Mouse (Mus musculus) neural tube, embryonic 14.5 days (tissue): ENCODE measurements around the gene Gm28047. TPM values are rescaled to one million over a fixed set of nuclear protein-coding genes. Genes with fewer than 3 reads are reported as not detected.
"Not testable (repeated sequence)": the region's sequence is repeated elsewhere in the genome, so short reads cannot be mapped to it uniquely, and the experiment has no call there.

ENCODE experiments used
- ATAC-seq: fragments of 200-750 bp; cut with Nextera tagmentation; 2 replicates; pipeline ENCODE4 v1.8.0; 2017; ENCODE audit warnings: low read depth, mild to moderate bottlenecking, moderate TSS enrichment, moderate library complexity
- H3K27ac ChIP-seq: fragments of 300-500 bp; sonication (generic); 2 replicates; pipeline ENCODE4 v1.5.1; 2014; ENCODE audit warnings: low read depth, mild to moderate bottlenecking, control low read depth, low read length, moderate library complexity, mixed read lengths
- H3K27me3 ChIP-seq: fragments of 300-500 bp; sonication (generic); 2 replicates; pipeline ENCODE4 v1.6.1; 2014; ENCODE audit warnings: low read length; ENCODE audit not compliant: control insufficient read depth, insufficient read depth
- H3K36me3 ChIP-seq: fragments of 300-500 bp; sonication (generic); 2 replicates; pipeline ENCODE4 v1.6.1; 2014; ENCODE audit warnings: low read length, mixed read lengths; ENCODE audit not compliant: control insufficient read depth, insufficient read depth
- H3K4me1 ChIP-seq: fragments of 300-500 bp; sonication (generic); 2 replicates; pipeline ENCODE4 v1.6.1; 2014; ENCODE audit warnings: low read length; ENCODE audit not compliant: control insufficient read depth, insufficient read depth
- H3K4me2 ChIP-seq: fragments of 300-500 bp; sonication (generic); 2 replicates; pipeline ENCODE4 v1.6.1; 2014; ENCODE audit warnings: mild to moderate bottlenecking, low read depth, low read length, control low read depth
- H3K4me3 ChIP-seq: fragments of 300-500 bp; sonication (generic); 2 replicates; pipeline ENCODE4 v1.5.1; 2014; ENCODE audit warnings: low read depth, low read length, control low read depth, mixed read lengths
- H3K9ac ChIP-seq: fragments of 300-500 bp; sonication (generic); replicated peaks from 2 replicates; pipeline ENCODE4 v1.6.1; 2014; ENCODE audit warnings: low read depth, mild to moderate bottlenecking, control low read depth, low read length, mixed read lengths
- H3K9me3 ChIP-seq: fragments of 300-500 bp; sonication (generic); 2 replicates; pipeline ENCODE4 v1.6.1; 2016; ENCODE audit warnings: low read length; ENCODE audit not compliant: control insufficient read depth
- WGBS: fragments of 180-500 bp; shearing (Covaris S2); extraction: QIAGEN DNeasy Blood & Tissue Kit; methylation state at CpG from one replicate; pipeline ENCODE4 v1.1.7; 2014; 5-methylcytosine and 5-hydroxymethylcytosine counted together
- polyA plus RNA-seq: library from polyadenylated mRNA; unstranded; fragments of >200 nt; fragmentation: Nextera tagmentation; extraction: Ambion mirVana; gene quantifications from 2 replicates; pipeline ENCODE4 v1.2.1, GENCODE M21; 2014

The Gm28047 gene
- polyA plus RNA-seq, 1 experiment from 2014 or later, result not detected

DNA sequence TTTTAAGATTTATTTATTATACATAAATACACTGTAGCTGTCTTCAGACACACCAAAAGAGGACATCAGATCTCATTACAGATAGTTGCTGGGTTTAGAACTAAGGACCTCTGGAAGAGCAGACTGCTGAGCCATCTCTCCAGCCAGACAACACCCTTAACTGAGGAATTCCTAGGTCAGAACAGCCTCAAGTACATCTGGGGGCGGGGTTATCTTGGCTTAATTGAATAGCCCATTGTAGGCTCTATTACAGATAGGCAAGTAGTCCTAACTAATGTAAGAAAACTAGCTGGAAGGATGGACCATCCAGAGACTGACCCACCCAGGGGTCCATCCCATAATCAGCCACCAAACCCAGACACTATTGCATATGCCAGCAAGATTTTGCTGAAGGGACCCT, 16.3 kb downstream of the Gm28047 start:
- H3K4me1 ChIP-seq, H3K36me3 ChIP-seq, H3K4me3 ChIP-seq, H3K4me2 ChIP-seq, H3K9ac ChIP-seq, ATAC-seq, H3K27me3 ChIP-seq, H3K27ac ChIP-seq, H3K9me3 ChIP-seq: not testable (repeated sequence)
- WGBS, result 81% methylated on average over 1 of the region's 1 CpGs

DNA sequence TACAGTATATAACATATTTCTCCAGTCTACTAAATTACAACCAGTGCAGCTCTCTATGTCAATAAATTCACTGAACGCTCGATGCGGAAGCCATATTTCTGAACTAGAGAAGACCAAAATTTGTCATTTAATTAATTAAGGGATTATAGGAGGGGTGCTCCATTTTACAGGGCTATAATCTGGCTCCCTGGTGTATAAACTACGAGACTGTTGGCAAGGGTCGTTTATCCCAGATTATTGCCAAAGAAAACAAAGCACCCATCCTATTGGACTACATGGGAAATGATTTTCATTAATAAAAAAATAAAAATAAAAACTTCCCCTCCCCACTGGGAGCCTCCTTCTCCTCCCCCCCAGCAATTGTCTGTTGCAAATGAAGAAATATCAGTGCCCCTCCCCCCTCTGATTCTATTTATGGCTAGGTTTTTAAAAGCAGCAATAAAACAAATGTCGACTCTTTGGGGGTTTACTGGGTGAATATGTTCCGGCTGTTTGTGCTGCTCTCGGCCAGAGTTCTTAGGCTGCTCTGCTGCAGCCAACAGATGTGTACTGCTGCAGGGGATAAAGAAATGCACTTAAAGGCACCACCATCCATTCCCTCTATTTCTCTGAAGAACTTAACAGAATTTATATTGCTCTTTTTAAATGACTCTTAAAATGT, 30.7 kb downstream of the Gm28047 start:
- no peaks in the 10 kb centered on the region for H3K36me3 ChIP-seq
- no peak overlapping the region for H3K27ac ChIP-seq
- H3K27me3 ChIP-seq, result no peaks in the 10 kb centered on the region
- H3K4me3 ChIP-seq, result no peak overlapping the region
- peak overlapping the region; percentile 31; the same call in 1 of the 2 replicates for H3K4me2 ChIP-seq
- H3K9me3 ChIP-seq, result no peaks in the 10 kb centered on the region
- no peak overlapping the region for H3K9ac ChIP-seq
- ATAC-seq, result peak; percentile 65; the same call in 1 of the 2 replicates
- WGBS, result 13% methylated on average over 8 of the region's 8 CpGs
- peaks cover 19% of the 10 kb centered on the region; the same call in 1 of the 2 replicates for H3K4me1 ChIP-seq

DNA sequence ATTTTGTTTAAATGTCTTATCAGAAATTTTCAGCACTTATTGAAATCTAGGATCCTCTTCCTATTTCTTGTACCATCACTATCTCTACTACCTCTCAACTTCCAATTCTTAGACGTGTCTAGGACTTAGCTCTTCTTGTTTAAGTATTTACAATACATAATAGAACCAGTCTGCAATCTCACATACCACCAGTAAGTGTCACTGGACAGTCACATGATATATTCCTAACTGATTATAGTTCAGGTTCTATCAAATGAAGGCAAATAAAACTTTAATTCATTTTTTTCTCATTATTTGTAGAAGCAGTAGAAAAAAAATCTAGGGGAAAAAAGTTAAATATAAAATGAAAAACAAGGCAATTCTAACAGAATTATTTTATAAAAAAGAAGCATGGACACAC, 32.2 kb downstream of the Gm28047 start:
- no peak overlapping the region for H3K9ac ChIP-seq

DNA sequence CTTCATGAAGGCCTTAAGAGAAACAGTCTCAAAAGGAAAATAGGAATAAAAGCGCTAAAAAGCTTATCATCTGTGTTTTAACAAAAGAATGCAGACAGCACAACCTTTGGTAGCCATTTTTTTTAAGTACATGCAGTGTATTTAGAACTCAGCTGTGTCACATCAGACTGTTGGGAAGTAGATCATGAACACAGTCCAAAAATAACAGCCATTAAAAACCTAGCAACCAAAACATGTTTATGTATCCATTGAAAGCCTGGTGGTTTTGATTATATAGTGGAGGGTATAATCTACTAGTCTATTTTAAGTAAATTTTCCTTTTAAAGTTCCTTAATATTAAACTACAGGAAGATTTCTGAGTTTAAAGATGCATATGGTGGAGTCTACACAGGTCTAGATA, 34.3 kb downstream of the Gm28047 start:
- Histone ChIP-seq H3K9me3 (no peaks in the 10 kb centered on the region), H3K27me3 (no peaks in the 10 kb centered on the region), H3K36me3 (no peaks in the 10 kb centered on the region), H3K4me2 (no peak overlapping the region), H3K27ac (no peak overlapping the region), H3K4me1 (peaks cover 20% of the 10 kb centered on the region), H3K9ac (no peak overlapping the region), H3K4me3 (no peak overlapping the region)
- no peak for ATAC-seq
- WGBS, result 90% methylated on average over 1 of the region's 1 CpGs

More for the DNA sequence above, 32.2 kb downstream of the Gm28047 start:
- no peaks in the 10 kb centered on the region for H3K9me3 ChIP-seq
- H3K4me3 ChIP-seq, result no peak overlapping the region
- peaks cover 19% of the 10 kb centered on the region; the same call in 1 of the 2 replicates for H3K4me1 ChIP-seq
- 47% methylated on average over 1 of the region's 1 CpGs for WGBS
- H3K27ac ChIP-seq, result no peak overlapping the region
- ATAC-seq, result no peak
- H3K36me3 ChIP-seq, result no peaks in the 10 kb centered on the region
- no peaks in the 10 kb centered on the region for H3K27me3 ChIP-seq
- H3K4me2 ChIP-seq, result no peak overlapping the region

DNA sequence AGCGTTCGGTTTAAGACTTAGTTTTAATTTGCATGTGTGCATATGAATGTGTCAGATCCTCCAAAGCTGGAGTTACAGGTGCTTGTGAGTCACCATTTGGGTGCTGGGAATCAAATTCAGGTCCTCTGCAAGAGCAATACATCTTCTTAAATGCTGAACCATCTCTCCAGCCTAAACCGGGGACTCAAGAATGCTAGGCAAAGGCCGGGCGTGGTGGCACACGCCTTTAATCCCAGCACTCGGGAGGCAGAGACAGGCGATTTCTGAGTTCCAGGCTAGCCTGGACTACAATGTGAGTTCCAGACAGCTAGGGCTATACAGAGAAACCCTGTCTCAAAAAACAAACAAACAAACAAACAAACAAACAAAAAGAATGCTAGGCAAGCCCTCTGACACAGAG, 35.0 kb downstream of the Gm28047 start:
- H3K4me2 ChIP-seq, result no peak overlapping the region
- no peaks in the 10 kb centered on the region for H3K9me3 ChIP-seq
- H3K9ac ChIP-seq, result no peak overlapping the region
- H3K4me1 ChIP-seq, result peaks cover 20% of the 10 kb centered on the region
- no peaks in the 10 kb centered on the region for H3K27me3 ChIP-seq
- 96% methylated on average over 8 of the region's 8 CpGs for WGBS
- H3K4me3 ChIP-seq, result no peak overlapping the region
- no peaks in the 10 kb centered on the region for H3K36me3 ChIP-seq
- no peak overlapping the region for H3K27ac ChIP-seq
- ATAC-seq, result no peak

DNA sequence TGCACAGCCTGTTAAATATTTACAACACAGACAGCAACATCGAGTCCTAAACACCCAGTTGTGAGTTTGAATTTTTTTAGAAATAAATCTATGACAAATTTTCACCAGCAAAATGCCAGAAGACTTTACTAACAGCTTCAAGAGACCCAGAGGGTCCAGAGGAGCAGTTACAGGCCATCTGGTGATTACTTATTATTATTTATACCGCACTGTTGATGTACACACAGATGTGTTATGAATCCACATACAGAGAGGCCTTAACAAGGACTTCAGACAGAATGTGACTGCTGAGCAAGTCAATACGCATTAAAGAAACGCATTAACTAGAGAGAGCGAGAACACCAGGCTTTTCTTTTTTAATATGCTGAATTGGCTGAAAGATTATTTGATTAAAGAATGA, 39.4 kb downstream of the Gm28047 start:
- 0 out of 2 replicates have a peak, but pooled peaks have one; percentile 38 for ATAC-seq

DNA sequence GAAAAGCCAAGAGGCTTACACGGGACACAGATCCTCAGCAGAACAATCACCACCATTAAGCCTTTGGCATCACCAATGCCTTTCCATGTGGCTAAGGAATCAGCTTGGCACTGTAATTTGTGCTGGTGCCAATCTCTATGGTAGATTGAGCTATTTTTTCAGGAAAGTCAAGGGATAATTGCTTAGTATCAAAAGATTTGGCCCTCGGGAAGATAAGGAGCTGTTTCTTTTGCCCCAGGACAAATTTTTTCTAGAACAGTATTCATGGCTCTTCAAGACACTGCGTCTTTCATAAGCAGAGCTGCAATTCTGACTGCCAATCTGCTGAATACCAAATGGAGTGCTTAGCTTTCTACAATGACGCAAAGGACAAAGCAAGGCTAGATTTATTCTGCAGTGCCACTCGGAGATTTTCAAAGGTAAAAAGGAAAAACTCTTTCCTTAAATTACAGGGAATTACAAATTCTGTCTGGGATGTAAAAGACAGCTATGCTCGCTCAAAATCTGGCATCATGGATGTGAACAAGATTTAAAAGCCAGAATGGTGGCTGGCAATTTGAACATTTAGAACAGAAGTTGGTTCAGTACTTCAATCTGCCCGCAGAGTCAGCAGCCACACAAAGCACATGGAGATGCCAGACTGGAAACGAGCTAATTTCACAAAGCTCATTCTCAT, 41.0 kb downstream of the Gm28047 start:
- Histone ChIP-seq H3K36me3 (no peaks in the 10 kb centered on the region), H3K27me3 (no peaks in the 10 kb centered on the region), H3K4me3 (no peak overlapping the region), H3K27ac (peak overlapping the region; percentile 58), H3K9ac (no peak overlapping the region), H3K4me2 (peak overlapping the region; percentile 7; the same call in 1 of the 2 replicates), H3K9me3 (no peaks in the 10 kb centered on the region), H3K4me1 (peaks cover 15% of the 10 kb centered on the region)
- 20% methylated on average over 8 of the region's 8 CpGs for WGBS
- peak; percentile 49; the same call in 1 of the 2 replicates for ATAC-seq

More for the DNA sequence above, 39.4 kb downstream of the Gm28047 start:
- H3K4me1 ChIP-seq, result peaks cover 15% of the 10 kb centered on the region
- H3K27ac ChIP-seq, result peak overlapping the region; percentile 48; the same call in 1 of the 2 replicates
- H3K27me3 ChIP-seq, result no peaks in the 10 kb centered on the region
- no peaks in the 10 kb centered on the region for H3K9me3 ChIP-seq
- H3K36me3 ChIP-seq, result no peaks in the 10 kb centered on the region
- no peak overlapping the region for H3K4me3 ChIP-seq
- WGBS, result 31% methylated on average over 5 of the region's 5 CpGs
- no peak overlapping the region for H3K9ac ChIP-seq
- H3K4me2 ChIP-seq, result no peak overlapping the region

DNA sequence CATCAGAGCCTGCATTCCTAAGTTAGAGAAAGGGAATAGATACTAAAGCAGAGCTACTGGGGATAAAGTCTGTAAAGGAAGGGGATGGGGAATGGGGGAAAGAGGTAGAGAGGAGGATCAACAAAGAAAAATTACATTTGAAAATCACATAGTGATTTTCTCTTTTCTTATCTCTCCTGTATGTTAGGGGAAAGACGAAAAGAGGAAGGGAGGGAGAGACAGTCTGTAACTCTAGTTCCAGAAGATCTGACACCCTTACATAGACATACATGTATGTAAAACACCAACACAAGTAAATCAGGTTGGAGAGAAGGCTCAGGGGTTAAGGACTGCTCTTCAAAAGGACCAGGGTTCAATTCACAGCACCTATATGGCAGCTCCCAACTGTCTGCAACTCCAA, 43.7 kb downstream of the Gm28047 start:
- 94% methylated on average over 1 of the region's 1 CpGs for WGBS
- no peaks in the 10 kb centered on the region for H3K36me3 ChIP-seq
- H3K9me3 ChIP-seq, result no peaks in the 10 kb centered on the region
- no peak overlapping the region for H3K9ac ChIP-seq
- ATAC-seq, result no peak
- no peaks in the 10 kb centered on the region for H3K27me3 ChIP-seq
- H3K4me2 ChIP-seq, result no peak overlapping the region
- H3K4me1 ChIP-seq, result peaks cover 15% of the 10 kb centered on the region
- H3K27ac ChIP-seq, result no peak overlapping the region
- no peak overlapping the region for H3K4me3 ChIP-seq

DNA sequence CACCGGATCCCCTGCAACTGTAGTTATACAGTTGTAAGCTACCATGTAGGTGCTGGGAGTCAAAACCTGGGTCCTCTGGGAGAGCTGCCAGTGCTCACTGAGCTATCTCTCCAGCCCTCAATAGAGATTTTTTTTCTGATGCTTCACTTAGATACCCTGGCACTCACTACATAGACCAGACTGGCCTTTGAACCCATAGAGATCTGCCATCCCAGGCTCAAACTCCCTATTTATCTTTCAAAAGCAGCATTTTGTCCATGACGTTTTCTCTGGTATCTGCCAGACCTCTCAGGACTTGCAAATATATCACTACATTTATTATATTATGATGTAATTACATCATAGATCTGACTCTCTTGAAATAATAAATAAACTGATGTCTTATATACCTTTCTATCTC, 46.5 kb downstream of the Gm28047 start:
- H3K4me3 ChIP-seq, result no peak overlapping the region
- H3K36me3 ChIP-seq, result no peaks in the 10 kb centered on the region
- no peak overlapping the region for H3K27ac ChIP-seq
- H3K4me2 ChIP-seq, result no peak overlapping the region
- H3K9ac ChIP-seq, result no peak overlapping the region
- H3K27me3 ChIP-seq, result no peaks in the 10 kb centered on the region
- WGBS, result 95% methylated on average over 2 of the region's 2 CpGs
- H3K9me3 ChIP-seq, result no peaks in the 10 kb centered on the region
- no peak for ATAC-seq
- no peaks in the 10 kb centered on the region for H3K4me1 ChIP-seq
